Mouse (Mus musculus) kidney, adult 2 months (tissue): ENCODE results near the gene Dnaaf1. TPM values are rescaled to one million over a fixed set of nuclear protein-coding genes. Genes with fewer than 3 reads are reported as not detected.
A peak's percentile ranks its signal among the peaks of the same experiment; 100 is the strongest.

ENCODE experiments used
- DNase-seq: peaks from one replicate; pipeline ENCODE4 v3.0.0; 2021
- H3K27ac ChIP-seq: fragments of 200-500 bp; 2 replicates; pipeline ENCODE4 v1.5.1; 2012; ENCODE audit warnings: low read depth, low read length, control low read depth, inconsistent platforms; ENCODE audit not compliant: insufficient read depth
- H3K27me3 ChIP-seq: fragments of 200-500 bp; replicated peaks from 2 replicates; pipeline ENCODE4 v1.6.1; 2012; ENCODE audit warnings: mild to moderate bottlenecking, moderate library complexity, low read length, inconsistent platforms; ENCODE audit not compliant: control insufficient read depth, insufficient read depth
- H3K36me3 ChIP-seq: fragments of 200-500 bp; 2 replicates; pipeline ENCODE4 v1.6.1; 2012; ENCODE audit warnings: mild to moderate bottlenecking, moderate library complexity, low read length, inconsistent platforms; ENCODE audit not compliant: control insufficient read depth, insufficient read depth
- H3K4me1 ChIP-seq: fragments of 200-500 bp; 2 replicates; pipeline ENCODE4 v1.6.1; 2011; ENCODE audit warnings: low read length; ENCODE audit not compliant: control insufficient read depth, insufficient read depth
- H3K4me3 ChIP-seq: fragments of 200-500 bp; 2 replicates; pipeline ENCODE4 v1.5.1; 2011; ENCODE audit warnings: mild to moderate bottlenecking, low read depth, low read length, control low read depth; ENCODE audit not compliant: insufficient read depth
- CTCF ChIP-seq: fragments of 200-500 bp; conservative IDR thresholded peaks from 2 replicates; pipeline ENCODE4 v1.5.1; 2011; ENCODE audit warnings: low read depth, mild to moderate bottlenecking, control low read depth, low read length, moderate library complexity, mixed read lengths; ENCODE audit not compliant: insufficient read depth, insufficient read length
- POLR2A ChIP-seq: fragments of 200-500 bp; IDR thresholded peaks from one replicate; pipeline ENCODE4 v1.6.1; 2011; ENCODE audit warnings: low read depth, low read length, control low read depth
- WGBS: fragments of 180-500 bp; shearing (Covaris S2); methylation state at CpG from one replicate; pipeline ENCODE4 v1.1.7; 2018; 5-methylcytosine and 5-hydroxymethylcytosine counted together
- polyA plus RNA-seq: library from polyadenylated mRNA; depleted of rRNA; stranded (reverse); fragments of >200 nt; gene quantifications from 2 replicates; pipeline ENCODE4 v1.2.3, GENCODE M21; 2012

Dnaaf1 gene
- polyA plus RNA-seq, 1 experiment = 0.42 TPM

DNA sequence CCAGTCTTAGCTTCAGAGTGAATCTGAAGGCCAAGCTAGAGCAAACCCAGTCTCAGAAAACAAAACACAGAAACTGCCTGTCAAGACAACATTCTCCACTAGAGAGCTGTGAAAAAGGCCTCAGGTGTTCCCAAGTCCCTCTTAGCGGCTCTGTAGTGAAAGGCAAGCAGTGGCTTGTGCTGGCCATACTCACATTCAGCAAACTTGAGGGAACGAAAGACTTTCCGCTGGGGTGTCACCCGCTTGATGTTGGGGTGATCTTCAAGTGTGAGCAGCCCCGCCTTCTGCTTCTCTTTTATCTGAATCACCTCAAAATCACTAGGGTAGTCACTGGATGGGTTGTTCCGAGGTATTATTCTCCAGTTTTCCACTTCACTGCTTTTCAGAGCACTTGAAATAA lies 29.2 kb upstream of the Dnaaf1 start:
- 77% methylated on average over 6 of the region's 6 CpGs for WGBS
- H3K4me3 ChIP-seq = no peak overlapping the region
- no peaks in the 10 kb centered on the region for H3K4me1 ChIP-seq
- H3K27ac ChIP-seq = no peak overlapping the region
- H3K36me3 ChIP-seq = peaks cover 8% of the 10 kb centered on the region
- TF ChIP-seq POLR2A (no peak), CTCF (no peak)
- no peaks in the 10 kb centered on the region for H3K27me3 ChIP-seq
- DNase-seq = no peak

DNA sequence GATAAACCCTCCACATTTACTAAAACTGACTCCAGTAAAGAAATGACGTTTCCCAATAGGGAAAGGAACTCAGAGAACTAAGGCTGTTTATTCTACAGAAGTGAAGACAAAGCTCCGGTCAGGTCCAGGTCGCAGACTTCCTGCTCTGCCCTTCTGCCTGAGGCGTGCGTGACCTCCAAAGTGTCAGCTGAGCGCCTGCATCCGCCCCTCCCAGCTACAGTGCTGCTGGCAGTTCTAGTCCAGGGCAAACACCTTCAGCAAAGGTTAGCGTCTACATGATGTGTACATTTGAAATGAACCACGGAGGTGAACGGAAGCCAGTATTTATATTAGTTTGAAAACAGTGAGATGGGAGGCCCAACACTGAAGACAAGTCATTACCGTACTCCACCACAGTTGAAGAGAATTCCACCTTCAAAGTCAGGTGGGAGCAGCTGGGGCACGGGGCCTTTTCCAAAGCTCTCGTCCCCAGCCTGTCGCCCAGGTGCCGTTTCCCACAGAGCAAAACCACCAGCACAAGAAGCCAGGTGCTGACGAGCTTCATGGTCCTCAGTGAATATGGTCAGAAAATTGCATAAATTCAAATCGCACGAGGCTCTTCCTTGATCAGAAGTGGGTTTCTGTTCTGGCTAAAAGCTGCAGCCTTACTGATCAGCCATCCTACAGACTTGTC lies 27.9 kb upstream of the Dnaaf1 start:
- H3K4me1 ChIP-seq = peaks cover 4% of the 10 kb centered on the region; the same call in 1 of the 2 replicates
- DNase-seq = peak; percentile 48
- 58% methylated on average over 18 of the region's 18 CpGs for WGBS
- 0 out of 2 replicates have a peak overlapping the region, but pooled peaks have one; percentile 8 for H3K27ac ChIP-seq
- no peaks in the 10 kb centered on the region for H3K27me3 ChIP-seq
- H3K36me3 ChIP-seq = peaks cover 8% of the 10 kb centered on the region
- TF ChIP-seq POLR2A = no peak
- no peak overlapping the region for H3K4me3 ChIP-seq

GRCm38 (mm10) chr8:119548560-119549113 lies 26.4 kb upstream of the Dnaaf1 start:
- TF ChIP-seq CTCF (no peak), POLR2A (no peak)
- Histone ChIP-seq H3K4me3 (no peak overlapping the region), H3K36me3 (peaks cover 2% of the 10 kb centered on the region), H3K4me1 (peaks cover 5% of the 10 kb centered on the region; the same call in 1 of the 2 replicates), H3K27me3 (no peaks in the 10 kb centered on the region), H3K27ac (no peak overlapping the region)
- no peak for DNase-seq
- 55% methylated on average over 7 of the region's 7 CpGs for WGBS

DNA sequence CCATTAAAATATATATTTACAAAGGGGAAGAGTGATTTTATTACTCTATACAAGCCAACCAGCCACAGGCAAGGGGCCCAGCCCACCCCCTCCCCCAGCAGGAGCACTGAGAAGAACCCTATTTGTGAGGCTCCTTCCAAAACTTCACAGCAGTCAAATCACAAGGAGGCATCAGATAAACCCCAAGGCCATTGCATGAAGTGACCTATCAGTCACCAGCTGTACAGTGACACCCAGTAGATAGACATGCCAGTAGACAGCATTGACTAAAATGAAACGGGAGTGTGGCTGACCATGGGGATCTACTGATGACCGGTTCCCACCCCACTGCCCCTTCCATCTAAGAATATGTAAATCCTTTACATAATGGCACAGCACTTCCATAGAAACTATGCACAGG lies 22.1 kb upstream of the Dnaaf1 start:
- Histone ChIP-seq H3K36me3 (no peaks in the 10 kb centered on the region), H3K27ac (no peak overlapping the region), H3K4me1 (peaks cover 19% of the 10 kb centered on the region; the same call in 1 of the 2 replicates), H3K4me3 (no peak overlapping the region), H3K27me3 (no peaks in the 10 kb centered on the region)
- no peak for TF ChIP-seq CTCF
- TF ChIP-seq POLR2A = no peak
- WGBS = 68% methylated on average over 2 of the region's 2 CpGs
- no peak for DNase-seq

GRCm38 (mm10) chr8:119555861-119556260 lies 19.2 kb upstream of the Dnaaf1 start:
- DNase-seq = peak; percentile 63
- no peak overlapping the region for H3K4me3 ChIP-seq
- H3K4me1 ChIP-seq = peaks cover 25% of the 10 kb centered on the region; the same call in 1 of the 2 replicates
- WGBS = 35% methylated on average over 6 of the region's 6 CpGs
- TF ChIP-seq POLR2A (no peak), CTCF (no peak)
- H3K27me3 ChIP-seq = no peaks in the 10 kb centered on the region
- no peaks in the 10 kb centered on the region for H3K36me3 ChIP-seq
- no peak overlapping the region for H3K27ac ChIP-seq

DNA sequence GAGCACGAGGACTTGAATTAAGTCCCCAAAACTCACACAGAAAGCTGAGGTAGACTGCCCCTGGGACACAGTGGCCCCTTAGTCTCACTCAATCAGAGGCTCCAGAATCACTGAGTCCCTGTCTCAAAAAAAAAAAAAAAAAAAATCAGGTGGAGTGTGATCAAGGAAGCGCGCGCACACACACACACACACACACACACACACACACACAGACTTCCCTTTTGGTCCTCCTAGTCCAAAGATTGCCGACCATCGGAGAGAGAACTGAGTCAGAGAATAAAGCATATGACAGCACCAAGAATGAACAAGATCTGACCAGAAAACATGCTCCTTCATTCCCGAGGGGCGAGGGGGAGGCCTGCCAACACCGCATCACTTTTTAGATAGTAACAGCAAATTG lies 17.9 kb upstream of the Dnaaf1 start:
- Histone ChIP-seq H3K27ac (no peak overlapping the region), H3K27me3 (no peaks in the 10 kb centered on the region), H3K36me3 (no peaks in the 10 kb centered on the region), H3K4me1 (peaks cover 21% of the 10 kb centered on the region; the same call in 1 of the 2 replicates), H3K4me3 (no peak overlapping the region)
- WGBS = 37% methylated on average over 9 of the region's 9 CpGs
- DNase-seq = no peak
- TF ChIP-seq CTCF = no peak
- TF ChIP-seq POLR2A = no peak

- TF ChIP-seq CTCF = no peak
- TF ChIP-seq POLR2A = peak; percentile 41
- DNase-seq = no peak
- WGBS = under 1% methylated on average over 55 of the region's 55 CpGs
Observed at GRCm38 (mm10) chr8:119557821-119558602, 17.0 kb upstream of the Dnaaf1 start.

More at GRCm38 (mm10) chr8:119557821-119558602, 17.0 kb upstream of the Dnaaf1 start:
- Histone ChIP-seq H3K27me3 (no peaks in the 10 kb centered on the region), H3K27ac (peak overlapping the region; percentile 79), H3K4me1 (peaks cover 20% of the 10 kb centered on the region; the same call in 1 of the 2 replicates), H3K36me3 (no peaks in the 10 kb centered on the region), H3K4me3 (peak overlapping the region; percentile 75)
